Mouse (Mus musculus): ENCODE measurements at regions not wholly inside any gene's neighbourhood (a gene's known extent, or its start where the extent isn't known, plus 50 kb on each side); places are given as distances from the start of the nearest gene placed in this dataset.

DNA sequence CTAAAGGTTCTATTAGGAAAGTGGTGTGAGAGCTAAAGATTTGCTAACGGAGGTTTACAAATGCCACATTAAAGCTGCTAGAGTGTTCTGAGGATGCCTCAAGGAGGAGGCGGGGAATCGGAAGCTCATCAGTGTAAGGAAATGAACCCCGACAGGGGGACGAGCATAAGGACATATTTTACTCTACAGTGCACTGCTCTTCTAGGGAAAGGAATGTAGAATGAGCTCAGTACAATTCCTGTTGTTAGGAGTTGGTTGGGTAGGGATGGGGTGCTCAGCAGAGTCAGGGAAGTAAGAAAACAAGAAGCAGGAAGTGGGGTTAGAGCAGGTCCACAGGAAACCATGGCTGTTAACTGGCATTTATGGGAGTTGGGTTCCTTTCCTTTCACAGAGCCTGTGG lies 54.6 kb downstream of the Mex3b start:
- no peak for DNase-seq (ENCODE audit: low spot score in 2 of 2)

DNA sequence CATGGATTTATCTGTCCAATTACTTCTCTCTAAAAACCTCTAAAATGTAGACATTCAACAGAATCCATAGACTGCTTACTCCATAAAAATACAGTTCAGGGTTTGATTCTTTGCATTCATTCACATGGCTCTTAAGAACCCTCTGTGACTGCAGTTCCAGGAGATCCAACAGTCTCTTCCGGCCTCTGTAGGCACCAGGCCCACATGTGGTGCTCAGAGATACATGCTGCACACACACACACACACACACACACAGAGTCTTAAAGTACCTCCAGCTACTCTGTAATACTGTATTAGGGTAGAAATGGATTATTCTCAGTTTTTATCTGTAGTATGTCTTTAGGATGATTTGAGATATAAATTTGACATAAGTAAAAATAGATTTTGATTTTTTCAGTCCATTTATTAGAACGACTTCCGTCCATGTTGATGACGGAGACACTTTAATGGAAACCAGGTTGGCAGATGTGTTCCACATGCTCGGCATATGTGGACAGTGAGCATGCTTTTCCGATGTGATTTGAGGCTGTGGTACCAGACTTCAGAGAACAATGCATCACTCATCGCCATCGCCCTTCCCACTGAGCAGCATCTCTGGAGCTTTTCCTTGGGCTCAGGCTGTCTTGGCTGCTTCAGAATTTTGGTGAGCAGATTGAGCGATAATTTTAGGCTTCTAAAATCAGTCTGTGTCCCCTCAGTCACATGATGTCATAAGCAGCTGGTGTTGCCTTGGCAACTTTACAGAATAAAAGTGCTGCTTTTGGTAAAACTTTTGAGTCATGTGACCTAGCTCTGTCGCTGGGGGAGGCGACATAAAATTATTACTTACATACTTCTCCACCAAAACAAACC lies 56.3 kb downstream of the Mex3b start:
- DNase-seq (ENCODE audit: low spot score in 2 of 2) = no peak

DNA sequence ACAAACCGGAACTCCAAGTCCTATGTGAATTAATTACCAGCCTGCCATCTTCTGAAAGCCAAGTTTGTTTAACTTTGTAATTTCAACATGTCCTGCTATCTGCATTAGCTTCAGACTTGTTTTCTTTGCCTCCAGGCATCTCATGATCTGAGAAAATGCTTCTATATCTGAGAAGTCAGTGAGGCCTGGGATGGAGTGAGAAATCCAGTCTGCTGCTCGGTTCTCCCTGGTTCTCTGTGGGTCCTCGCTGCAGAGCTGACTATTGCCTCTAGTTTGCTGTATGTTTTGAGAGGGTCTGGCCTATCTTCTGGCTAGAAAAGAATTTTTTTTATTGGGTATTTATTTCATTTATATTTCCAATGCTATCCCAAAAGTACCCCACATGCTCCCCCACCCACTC lies 57.0 kb downstream of the Mex3b start:
- DNase-seq (ENCODE audit: low spot score in 2 of 2) = no peak

DNA sequence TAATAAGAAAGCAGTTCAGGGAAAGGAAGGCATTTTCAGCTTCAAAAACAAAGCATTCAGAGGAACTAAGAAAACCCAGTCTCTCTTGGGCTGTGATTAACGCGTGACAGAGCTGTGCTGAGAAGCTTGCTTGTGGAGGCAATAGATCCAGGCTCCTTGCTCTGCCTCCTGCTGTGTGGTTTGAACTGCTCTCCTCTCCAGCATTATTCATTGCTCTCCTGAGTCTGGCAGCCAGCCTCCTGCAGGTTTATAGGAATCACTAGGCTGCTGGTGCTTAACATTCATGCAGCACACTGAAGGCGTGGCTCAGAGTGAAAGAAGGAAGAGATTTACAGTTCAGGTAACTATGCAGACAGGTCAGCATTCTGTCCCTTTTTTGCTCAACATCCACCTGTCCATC lies 71.2 kb downstream of the Mex3b start:
- DNase-seq (ENCODE audit: low spot score in 2 of 2) = no peak

DNA sequence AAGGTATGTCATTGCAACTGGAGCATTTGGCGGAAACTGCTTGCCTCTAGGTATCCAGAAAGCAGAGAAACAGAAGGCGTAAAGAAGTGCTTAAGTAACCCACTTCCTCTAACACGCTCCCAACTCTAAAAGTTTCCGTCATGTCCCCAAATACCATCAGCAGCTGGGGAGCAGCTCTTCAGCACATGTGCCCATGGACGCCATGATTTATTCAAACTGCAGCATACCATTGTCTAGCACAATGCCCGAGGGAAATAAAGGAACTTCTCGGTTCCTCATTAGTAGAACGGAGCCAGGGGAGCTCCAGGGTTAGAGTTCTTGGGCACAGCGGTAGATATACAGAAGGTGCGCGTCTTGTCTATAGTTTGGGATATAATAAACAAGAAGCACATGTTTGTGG lies 72.4 kb downstream of the Mex3b start:
- DNase-seq (ENCODE audit: low spot score in 2 of 2) = no peak

DNA sequence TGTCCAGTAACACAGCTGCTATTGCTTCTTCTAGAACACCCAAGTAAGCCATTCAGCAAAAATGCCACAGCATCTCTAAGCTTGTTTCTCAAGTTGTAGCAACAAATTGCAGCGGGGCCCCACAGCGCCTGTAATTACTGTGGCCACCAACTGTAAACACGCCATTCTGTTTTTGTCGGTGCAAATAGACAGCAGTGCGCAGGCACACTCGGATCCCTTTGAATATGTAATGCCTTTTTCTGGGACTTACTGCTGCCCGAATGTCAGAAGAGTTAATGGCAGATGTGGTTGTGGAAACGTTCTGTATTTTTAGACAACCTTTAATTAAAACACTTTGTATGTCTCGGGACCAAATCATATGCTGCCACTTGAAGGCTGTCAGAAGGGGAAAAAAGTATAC lies 76.2 kb downstream of the Mex3b start:
- no peak for DNase-seq (ENCODE audit: low spot score in 2 of 2)

DNA sequence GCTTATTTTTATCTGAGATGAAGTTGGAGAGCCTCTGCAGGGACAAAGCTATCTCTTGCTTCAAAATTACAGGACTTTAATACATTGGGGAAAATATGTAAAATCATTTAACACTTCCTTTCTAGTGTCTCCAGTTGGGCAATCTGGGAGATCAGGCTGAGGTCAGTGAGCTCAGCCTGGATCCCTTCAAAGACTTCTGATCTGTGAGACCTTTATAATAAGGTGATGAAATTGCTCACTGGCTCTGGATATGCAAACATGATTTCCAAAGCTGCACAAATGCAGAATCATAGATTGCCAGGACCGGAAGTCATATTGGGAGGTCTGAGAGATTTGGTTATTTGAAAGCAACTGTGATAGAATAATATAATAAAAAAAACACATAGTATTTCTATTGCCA lies 76.7 kb downstream of the Mex3b start:
- no peak for DNase-seq (ENCODE audit: low spot score in 2 of 2)

DNA sequence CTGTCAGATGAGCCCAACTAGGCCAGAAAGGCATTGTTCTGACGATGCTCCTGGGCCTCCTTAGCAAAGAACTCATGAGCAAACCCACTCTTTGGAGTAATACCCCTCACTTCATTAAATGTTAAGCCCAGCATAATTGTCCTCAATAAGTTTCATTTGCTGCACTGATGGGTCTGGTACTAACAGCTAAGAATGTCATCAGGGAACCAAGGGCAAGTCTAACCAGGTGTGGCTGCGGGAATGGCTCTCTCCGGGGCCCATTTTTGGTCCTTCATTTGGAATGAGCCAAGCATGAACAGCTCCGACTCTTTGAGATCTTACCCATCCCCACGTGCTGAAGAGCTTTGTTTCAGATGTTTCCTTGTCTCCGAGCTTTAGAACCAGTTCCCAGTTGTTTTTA lies 82.2 kb downstream of the Mex3b start:
- DNase-seq (ENCODE audit: low spot score in 2 of 2) = no peak

DNA sequence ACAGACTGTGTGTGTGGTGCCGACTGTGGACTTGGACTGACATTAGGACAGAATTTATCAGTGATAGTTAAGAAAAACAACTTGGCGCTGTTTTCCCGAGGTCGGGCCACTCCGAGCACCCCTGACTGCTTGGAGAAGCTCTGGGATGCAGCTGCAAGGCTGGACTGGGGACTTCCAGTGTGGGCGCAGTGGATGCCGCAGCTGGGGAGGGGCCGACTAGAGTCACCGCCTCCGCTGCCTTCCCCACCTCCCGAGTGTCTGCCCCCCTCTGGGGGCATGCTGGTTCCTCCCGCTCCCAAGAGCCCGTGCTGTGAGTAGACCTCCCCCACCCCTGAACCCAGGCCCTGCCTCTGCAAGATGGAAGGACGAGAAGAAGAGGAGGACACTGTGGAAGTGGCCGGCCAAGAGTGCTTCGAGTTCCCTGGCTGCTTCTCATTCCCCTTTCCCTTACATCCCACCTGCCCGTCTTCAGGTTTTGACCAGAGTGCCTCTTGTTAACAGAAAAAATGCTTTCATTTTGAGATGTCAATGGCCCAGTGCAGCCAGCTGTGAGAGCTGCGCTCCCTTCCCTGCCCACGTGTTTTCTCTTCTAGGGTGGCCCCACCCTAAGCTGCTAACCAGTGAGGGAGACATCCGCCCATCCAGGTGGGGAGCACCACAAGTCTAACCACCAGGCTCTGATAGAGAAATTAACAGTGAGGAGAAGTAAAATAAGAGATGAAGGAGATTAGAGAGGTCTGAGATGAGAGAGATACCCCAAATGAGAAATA lies 90.3 kb downstream of the Mex3b start:
- DNase-seq (ENCODE audit: low spot score in 2 of 2) = no peak

DNA sequence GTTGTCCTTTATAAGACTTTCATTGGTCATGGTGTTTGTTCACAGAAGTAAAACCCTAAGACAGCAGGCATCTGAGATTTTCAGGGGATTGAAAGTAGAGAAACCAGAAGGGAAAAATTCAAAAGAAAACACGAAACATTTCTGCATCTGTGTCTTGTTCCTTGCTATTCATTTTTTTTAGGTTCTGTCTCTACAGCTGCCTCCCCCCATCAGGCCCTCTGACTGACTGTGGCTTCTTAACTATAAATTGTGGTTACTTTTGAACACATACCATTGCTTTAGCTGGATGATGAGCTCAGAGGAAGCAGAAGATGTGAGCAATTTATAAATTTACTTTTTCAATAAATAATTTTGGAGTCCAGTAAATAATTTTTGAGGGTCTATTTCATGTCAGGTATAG lies 103.5 kb downstream of the Mex3b start:
- DNase-seq (ENCODE audit: low spot score in 2 of 2) = no peak

DNA sequence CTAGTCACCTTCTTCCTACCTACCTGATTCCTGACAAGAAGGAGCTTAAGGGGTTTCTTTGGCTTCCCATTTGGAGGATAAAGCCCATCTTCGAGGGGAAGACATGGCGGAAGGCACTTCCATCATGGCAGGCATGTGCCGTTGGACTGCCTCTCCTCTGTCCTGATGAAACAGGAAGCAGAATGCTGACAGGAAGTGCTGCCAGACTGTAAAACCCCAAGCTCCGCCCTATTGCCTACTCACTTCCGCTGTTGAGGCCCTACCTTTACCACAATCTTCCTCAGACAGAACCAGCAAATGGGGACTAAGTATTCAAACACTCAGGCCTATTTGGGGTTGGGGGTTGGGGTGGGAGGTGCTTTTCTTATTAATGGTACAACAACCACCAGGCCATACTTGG lies 104.1 kb downstream of the Mex3b start:
- DNase-seq (ENCODE audit: low spot score in 2 of 2) = no peak

DNA sequence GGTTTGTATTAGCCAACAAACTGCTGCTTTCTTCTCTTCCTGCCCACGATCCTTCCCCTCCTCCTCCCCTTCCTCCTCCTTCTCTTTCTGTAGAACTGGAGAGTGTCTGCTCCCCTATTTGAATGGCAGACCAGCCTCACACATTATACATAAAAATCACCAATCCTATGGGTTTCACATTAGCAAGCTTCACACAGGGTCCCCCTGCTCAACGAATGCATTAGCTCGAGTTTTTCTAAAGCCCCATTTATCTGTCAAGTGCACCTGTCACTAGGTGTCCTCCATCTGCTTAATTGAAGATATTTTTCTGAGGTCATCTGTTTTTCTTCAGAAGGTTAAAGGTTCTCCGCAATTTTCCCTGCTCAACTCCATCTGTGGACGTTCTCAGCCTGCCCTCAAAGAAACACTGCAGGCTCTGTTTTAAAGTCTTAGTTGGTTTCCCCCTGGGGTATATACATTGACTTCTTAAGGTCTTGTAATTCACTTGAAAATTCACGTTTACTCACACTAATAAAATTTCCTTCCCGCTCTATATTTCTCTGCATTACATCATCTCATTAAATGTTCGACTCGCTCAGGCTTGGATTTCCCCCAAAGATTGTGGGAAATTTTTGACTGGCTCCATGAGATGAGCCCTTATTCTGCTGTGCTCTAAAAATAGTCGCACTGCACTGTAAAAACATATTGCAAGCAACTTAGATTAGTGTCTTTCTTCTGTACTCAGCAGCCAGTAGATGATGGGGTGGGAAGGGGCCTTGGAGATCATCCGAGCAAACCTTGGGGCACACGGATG lies 105.3 kb downstream of the Mex3b start:
- DNase-seq (ENCODE audit: low spot score in 2 of 2) = no peak

DNA sequence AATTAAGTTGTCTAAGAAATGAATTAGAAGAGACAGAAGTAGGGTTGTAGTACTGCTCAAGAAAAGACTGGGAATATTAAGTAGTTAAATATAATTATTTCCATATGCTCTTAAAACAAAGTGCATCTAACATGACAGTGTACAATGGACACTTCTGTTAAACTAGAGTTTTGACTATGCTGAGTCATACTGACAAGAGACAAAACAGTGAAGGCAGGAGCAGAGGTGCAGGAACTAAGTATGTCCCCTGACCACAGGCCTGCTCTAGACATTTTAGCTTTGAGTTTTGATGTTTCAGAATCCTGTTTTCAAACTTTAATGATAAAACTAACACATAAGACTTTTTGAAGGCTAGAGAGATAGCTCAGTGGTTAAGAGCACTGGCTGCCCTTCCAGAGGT lies 123.6 kb downstream of the Mex3b start:
- no peak for DNase-seq (ENCODE audit: low spot score in 2 of 2)

DNA sequence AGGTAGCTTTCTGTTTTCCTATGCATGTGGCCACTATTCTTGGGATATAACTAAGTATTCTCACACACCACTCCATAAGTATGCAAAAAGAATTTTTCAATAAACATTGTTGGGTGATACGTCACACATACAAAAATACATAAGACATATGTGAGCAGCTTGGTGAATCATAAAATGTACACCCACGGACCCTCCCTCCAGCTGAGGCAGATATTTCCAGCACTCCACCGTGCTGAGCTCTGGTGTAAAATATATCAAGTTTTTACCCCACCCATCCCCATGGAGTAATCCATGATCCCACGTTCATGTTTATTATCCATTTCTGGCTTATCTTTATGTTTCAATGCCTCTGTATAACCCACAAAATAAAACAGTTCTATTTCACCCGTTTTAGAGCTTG lies 126.0 kb downstream of the Mex3b start:
- DNase-seq (ENCODE audit: low spot score in 2 of 2) = no peak

DNA sequence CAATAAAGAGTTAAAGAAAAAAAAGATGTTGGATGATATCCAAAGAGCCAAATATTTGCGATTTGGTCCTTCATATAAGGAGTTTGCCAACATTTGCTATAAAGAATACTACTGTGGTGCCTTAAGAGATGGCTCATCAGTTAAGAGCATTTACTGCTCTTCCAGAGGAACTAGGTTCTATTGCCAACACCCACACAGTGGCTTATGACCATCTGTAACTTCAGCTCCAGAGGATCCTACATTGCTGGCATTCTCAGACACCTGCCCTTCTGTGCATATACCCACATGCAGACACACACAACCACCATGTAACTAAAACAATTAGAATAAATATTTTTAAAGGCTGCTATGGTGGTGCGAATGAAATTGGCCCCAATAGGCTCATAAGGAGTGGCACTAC lies 131.7 kb downstream of the Mex3b start:
- DNase-seq (ENCODE audit: low spot score in 2 of 2) = no peak

DNA sequence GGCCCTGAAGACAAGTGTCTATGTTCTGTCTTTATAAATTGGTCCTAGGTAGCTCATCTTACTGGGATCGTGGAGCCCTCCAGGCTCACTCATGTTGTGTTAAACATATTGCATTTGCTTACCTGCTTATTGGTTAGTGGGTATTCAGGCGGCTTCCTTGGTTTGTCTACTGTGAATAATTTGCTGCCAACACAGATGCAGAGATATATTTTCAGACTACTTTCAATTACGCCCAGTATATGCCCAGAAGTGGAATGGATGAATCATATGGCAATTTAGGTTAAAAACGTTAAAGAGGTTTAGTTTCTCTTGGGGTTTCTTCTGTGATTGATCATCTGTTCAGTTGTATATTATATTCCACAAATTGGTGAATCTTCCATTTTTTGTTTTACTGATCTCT lies 140.4 kb downstream of the Mex3b start:
- no peak for DNase-seq (ENCODE audit: low spot score in 2 of 2)

DNA sequence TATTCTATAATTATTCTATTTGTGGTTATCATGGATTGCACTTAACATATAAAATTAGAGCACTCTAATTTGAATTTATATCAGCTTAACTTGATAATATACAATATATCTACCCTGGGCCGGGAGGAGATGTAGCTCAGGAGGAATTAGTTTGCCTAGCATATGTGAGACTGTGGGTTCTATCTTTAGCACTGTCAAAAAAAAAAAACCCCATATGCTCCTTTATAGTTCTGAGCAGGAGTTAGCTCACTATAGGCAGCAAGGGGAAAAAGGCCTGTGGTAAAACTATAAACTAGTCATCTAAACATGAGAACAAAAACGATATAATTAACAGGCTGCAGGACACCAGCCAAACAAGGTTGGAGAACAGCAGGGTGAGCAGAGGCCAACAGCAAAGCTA lies 145.0 kb downstream of the Mex3b start:
- DNase-seq (ENCODE audit: low spot score in 2 of 2) = no peak

DNA sequence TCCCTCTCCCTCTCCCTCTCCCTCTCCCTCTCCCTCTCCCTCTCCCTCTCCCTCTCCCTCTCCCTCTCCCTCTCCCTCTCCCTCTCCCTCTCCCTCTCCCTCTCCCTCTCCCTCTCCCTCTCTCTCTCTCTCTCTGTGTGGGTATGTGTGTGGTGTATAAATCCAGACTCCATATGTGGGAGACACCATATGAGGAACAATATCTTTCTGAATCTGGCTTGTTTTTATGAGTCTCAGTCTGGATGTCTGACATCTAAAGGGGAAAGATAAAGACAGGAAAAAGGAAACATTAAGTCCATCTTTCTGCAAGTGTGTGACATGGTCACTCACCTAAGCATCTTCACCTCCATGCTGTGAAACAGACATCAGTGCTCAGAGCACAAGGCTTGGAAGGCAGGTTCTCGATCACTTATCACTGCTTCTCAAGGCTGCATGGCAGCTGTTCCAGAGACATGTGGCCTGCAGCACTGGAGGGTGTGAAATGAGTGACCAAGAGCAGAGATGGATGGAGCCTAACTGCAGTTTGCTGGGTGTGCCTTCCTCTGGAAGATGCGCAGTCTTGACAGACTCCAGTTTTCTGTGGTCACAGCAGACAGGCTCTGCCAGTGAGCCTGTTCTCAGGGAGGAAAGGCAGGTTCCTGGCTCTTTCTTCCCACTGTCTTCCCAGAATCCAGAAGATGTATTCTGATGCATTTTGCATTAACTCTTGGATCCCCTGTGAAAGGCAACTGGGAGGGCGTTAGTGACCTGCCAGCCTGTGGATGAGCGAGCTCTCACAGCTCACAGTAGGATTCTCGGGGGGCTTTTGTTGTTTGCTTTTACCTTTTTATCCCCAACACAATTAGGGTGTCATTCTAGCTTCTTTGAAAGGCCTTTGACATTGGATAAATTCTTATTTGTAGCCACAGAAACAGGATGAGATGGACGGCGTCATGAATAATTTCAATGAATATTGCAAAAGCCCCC lies 147.9 kb downstream of the Mex3b start:
- DNase-seq (ENCODE audit: low spot score in 2 of 2) = no peak

DNA sequence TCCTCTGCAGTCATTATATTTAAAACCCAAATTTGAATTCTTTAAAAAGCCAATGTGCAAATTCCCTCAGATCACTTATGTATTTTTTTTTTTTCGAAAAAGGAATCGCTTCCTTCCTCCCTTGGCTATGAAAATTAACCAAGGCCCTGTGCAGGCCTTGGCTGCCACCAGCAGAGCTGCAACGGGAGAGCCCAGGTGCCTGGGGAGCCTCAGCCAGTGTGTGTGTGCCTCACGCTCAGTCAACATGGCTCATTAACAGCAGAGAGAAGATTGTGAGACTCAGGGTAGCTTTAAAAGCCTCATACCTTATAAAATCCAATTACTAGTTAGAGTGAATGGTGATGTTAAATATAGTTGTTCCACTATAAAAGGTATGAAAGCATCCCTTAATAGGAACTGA lies 148.6 kb downstream of the Mex3b start:
- no peak for DNase-seq (ENCODE audit: low spot score in 2 of 2)

DNA sequence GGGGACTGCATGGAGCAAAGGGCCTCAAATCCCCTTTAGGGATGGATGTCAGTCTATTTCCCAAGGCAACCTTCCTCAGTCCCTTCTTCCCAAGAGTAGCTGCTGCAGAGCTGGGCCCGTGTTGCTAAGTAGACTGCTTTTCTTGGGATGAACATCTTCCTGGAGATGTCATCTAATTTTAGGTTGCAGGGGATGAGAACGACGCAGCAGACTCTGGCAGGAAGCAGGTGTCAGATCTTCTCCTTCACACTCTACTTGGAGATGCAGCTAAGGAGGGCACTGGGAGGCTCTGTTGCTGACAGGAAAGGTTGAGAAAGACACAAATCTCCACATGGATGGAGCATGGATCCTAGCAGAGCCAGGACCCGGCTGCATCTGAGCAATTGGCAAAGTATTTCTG lies 149.4 kb downstream of the Mex3b start:
- DNase-seq (ENCODE audit: low spot score in 2 of 2) = no peak

DNA sequence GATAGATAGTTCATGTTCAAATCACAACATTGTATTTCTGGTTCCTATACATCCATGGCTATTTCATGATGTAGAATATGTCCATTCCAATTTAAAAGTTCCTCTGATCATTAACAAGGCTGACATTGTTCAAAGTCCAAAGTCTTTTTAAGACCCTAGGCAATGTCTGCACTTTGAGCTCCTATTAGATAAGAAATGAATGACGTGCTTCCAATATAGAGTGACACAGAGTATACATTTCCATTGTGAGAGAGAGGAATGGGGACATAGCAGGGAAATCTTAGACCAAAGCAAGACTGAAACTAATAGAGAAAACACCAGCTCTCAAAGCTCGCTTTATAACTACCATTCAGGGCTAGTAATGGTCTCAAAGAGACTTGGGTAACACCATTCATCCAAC lies 153.5 kb downstream of the Mex3b start:
- no peak for DNase-seq (ENCODE audit: low spot score in 2 of 2)

Data from spleen, postnatal 4 days (tissue).